Mouse (Mus musculus) small intestine, adult 2 months (tissue): ENCODE measurements around the gene Tada2a. TPM values are rescaled to one million over a fixed set of nuclear protein-coding genes. Genes with fewer than 3 reads are reported as not detected.

Experiments used
- H3K27ac ChIP-seq: fragments of 200-500 bp; 2 replicates; pipeline ENCODE4 v1.5.1; 2012; ENCODE audit warnings: low read depth, low read length, control low read depth, inconsistent platforms; ENCODE audit not compliant: insufficient read depth
- H3K27me3 ChIP-seq: fragments of 200-500 bp; 2 replicates; pipeline ENCODE4 v1.6.1; 2012; ENCODE audit warnings: mild to moderate bottlenecking, moderate library complexity, low read length, inconsistent platforms; ENCODE audit not compliant: control insufficient read depth, insufficient read depth
- H3K36me3 ChIP-seq: fragments of 200-500 bp; 2 replicates; pipeline ENCODE4 v1.6.1; 2012; ENCODE audit warnings: mild to moderate bottlenecking, low read length, control low read depth, inconsistent platforms; ENCODE audit not compliant: control insufficient read depth, insufficient read depth
- H3K4me1 ChIP-seq: fragments of 200-500 bp; 2 replicates; pipeline ENCODE4 v1.6.1; 2012; ENCODE audit warnings: low read length, inconsistent platforms, mixed read lengths; ENCODE audit not compliant: control insufficient read depth, insufficient read depth, insufficient read length
- H3K4me3 ChIP-seq: fragments of 200-500 bp; 2 replicates; pipeline ENCODE4 v1.5.1; 2012; ENCODE audit warnings: low read depth, mild to moderate bottlenecking, control low read depth, inconsistent platforms, low read length, moderate library complexity
- CTCF ChIP-seq: fragments of 200-500 bp; IDR thresholded peaks from 2 replicates; pipeline ENCODE4 v1.5.1; 2012; ENCODE audit warnings: low read depth, mild to moderate bottlenecking, control low read depth, inconsistent platforms, low read length, moderate library complexity, mixed read lengths; ENCODE audit not compliant: insufficient replicate concordance, insufficient read length; ENCODE audit errors: extremely low read depth
- POLR2A ChIP-seq: fragments of 200-500 bp; IDR thresholded peaks from 2 replicates; pipeline ENCODE4 v1.6.1; 2012; ENCODE audit warnings: low read depth, mild to moderate bottlenecking, control low read depth, inconsistent platforms, low read length, moderate library complexity
- WGBS: fragments of 180-500 bp; shearing (Covaris S2); methylation state at CpG from one replicate; pipeline ENCODE4 v1.1.7; 2018; 5-methylcytosine and 5-hydroxymethylcytosine counted together
- polyA plus RNA-seq: library from polyadenylated mRNA; depleted of rRNA; stranded (reverse); fragments of >200 nt; gene quantifications from 2 replicates; pipeline ENCODE4 v1.2.3, GENCODE M21; 2012

Gene Tada2a
- polyA plus RNA-seq, 1 experiment, result 1.0 TPM

DNA sequence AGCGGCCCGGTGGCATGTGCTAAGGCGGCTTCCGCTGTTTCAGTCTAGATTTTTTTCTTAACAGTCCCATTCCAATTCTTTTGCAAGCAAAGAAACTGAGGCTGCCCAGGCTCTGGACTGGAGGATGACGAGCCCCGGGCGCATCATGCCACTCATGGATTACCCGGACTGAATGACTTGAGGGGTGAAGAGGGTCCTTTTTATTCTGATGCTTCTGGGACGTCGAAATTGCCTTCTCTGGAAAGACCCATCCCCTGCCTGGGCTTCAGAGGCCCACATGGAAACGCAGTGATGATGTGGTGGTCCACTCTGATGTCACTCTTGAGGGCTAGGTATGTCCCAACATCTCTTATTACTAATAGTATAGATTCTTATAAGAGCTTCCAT is 392 bp upstream of the Tada2a start:
- TF ChIP-seq POLR2A, result no peak
- no peak for TF ChIP-seq CTCF
- Histone ChIP-seq H3K27ac (no peak overlapping the region), H3K27me3 (no peaks in the 10 kb centered on the region), H3K36me3 (peaks cover 8% of the 10 kb centered on the region), H3K4me1 (no peaks in the 10 kb centered on the region), H3K4me3 (peak overlapping the region; percentile 83)
- WGBS, result 5% methylated on average over 11 of the region's 11 CpGs

DNA sequence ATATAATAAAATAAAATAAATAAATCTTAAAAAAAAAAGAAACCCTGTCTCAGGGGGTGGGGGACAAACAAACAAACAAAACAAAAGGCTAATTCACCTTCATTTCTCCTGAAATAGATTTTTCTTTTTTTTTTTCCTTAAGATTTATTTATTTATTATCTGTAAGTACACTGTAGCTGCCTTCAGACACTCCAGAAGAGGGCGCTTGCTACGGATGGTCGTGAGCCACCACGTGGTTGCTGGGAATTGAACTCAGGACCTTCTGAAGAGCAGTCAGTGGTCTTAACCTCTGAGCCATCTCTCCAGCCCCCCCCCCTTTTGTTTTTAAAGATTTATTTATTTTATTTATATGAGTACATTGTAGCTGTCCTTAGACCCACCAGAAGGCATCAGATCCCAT is 1.4 kb downstream of the Tada2a start:
- Histone ChIP-seq H3K27me3 (no peaks in the 10 kb centered on the region), H3K4me1 (no peaks in the 10 kb centered on the region), H3K4me3 (no peak overlapping the region), H3K36me3 (peaks cover 10% of the 10 kb centered on the region), H3K27ac (no peak overlapping the region)
- TF ChIP-seq CTCF (no peak), POLR2A (no peak)
- 55% methylated on average over 4 of the region's 4 CpGs for WGBS

DNA sequence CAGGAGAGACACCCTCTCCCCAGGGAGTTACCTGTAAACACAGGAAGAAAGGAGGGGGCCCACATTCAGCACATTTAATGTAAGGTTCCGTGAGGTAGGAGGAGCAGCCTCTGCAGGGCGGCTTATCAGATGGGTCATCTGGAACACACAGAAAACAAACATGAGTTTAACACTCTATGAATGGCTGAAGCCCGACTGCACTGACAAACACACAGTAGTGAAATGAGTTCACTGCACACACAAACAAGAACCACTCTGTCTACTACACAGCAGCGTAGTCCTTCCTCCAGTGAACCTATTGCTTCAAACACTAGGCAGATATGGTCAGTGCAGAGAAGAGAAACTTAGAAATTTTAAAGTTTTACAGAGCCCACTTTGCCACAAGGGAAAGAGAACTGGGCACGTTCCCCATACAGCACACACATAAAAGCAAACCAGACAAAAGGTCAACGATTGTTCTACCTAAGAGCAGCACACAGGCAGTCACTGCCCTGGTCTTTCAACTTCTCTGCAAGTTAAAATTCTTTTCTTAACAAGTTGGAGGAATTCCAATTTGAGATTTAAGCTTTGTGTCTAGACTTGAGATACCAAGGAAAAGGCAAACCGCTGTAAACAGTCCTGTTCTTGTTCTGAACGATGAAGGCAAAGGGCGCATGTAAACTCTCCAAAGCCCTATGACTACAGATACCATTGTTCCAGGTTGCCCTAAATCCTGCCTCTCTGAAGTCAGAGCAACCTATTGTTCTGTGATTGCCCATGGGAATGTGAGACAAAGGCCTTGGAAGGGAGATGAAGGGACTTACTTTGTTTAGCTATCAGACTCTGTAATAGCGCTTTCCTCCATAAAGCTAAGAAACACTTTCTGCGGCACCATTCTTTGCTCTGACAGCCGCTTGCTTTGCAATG is 8.1 kb downstream of the Tada2a start:
- no peaks in the 10 kb centered on the region for H3K27me3 ChIP-seq
- H3K27ac ChIP-seq, result no peak overlapping the region
- 71% methylated on average over 12 of the region's 12 CpGs for WGBS
- no peaks in the 10 kb centered on the region for H3K4me1 ChIP-seq
- H3K4me3 ChIP-seq, result no peak overlapping the region
- H3K36me3 ChIP-seq, result peaks cover 28% of the 10 kb centered on the region
- no peak for TF ChIP-seq POLR2A
- no peak for TF ChIP-seq CTCF

DNA sequence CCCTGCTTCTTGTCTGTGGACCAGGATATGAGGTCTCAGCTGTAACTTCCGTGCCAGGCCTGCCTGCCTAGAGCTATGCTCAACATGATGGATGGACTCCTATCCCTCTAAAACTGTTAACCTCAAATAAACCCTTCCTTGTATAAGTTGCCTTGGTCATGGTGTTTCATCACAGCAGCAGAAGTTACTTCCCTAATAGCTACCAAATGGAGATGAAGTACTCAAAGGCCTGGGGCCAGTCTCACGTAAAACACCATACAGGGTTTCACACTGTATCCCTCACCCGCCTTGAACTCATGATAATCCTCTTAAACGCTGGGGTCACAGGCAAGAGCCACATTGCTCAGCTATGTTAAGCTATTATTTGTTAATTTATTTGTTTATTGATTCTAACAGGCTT is 12.0 kb downstream of the Tada2a start:
- Histone ChIP-seq H3K4me1 (no peaks in the 10 kb centered on the region), H3K27me3 (no peaks in the 10 kb centered on the region), H3K36me3 (peaks cover 26% of the 10 kb centered on the region), H3K27ac (no peak overlapping the region), H3K4me3 (no peak overlapping the region)
- no peak for TF ChIP-seq CTCF
- WGBS, result 93% methylated on average over 4 of the region's 4 CpGs

DNA sequence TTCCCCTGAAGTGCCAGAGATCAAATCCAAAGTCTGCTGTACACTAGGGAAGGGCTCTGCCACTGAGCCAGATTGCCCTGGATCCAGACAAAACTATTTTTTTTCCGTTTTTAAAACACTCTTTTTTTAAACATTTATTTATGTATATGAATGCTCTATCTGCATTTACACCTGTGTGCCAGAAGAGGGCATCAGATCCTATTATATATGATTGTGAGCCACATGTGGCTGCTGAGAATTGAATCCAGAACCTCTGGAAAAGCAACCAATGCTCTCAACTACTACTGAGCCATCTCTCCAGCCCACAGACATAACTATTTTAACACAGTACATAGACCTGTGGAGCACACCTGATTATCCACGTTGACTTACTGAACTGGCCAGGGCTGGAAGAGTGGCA is 13.2 kb downstream of the Tada2a start:
- H3K4me1 ChIP-seq, result no peaks in the 10 kb centered on the region
- 68% methylated on average over 2 of the region's 2 CpGs for WGBS
- H3K27ac ChIP-seq, result no peak overlapping the region
- H3K36me3 ChIP-seq, result peaks cover 25% of the 10 kb centered on the region
- no peaks in the 10 kb centered on the region for H3K27me3 ChIP-seq
- no peak for TF ChIP-seq CTCF
- TF ChIP-seq POLR2A, result no peak
- H3K4me3 ChIP-seq, result no peak overlapping the region

DNA sequence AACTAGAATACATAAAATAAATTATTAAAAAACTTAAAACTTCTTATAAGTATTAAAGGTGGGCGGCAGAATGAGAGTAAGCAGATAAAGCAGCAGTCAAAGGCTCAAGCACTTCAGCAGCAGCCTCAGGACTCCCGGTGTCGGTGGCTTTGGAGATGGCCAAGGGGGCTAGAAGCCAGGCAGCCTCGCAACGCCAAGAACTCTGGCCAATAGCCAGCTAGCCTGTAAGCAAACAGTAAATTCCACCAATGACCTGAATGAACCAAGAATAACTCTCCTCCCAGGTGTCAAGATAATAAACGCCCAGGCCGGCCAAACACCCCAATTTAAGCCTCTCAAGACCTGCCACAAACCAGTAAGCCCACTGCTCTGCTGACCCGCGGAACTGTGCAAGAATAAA is 13.8 kb downstream of the Tada2a start:
- Histone ChIP-seq H3K4me1 (no peaks in the 10 kb centered on the region), H3K27ac (no peak overlapping the region), H3K36me3 (peaks cover 20% of the 10 kb centered on the region), H3K4me3 (no peak overlapping the region), H3K27me3 (no peaks in the 10 kb centered on the region)
- TF ChIP-seq POLR2A (no peak), CTCF (no peak)
- 66% methylated on average over 9 of the region's 9 CpGs for WGBS

DNA sequence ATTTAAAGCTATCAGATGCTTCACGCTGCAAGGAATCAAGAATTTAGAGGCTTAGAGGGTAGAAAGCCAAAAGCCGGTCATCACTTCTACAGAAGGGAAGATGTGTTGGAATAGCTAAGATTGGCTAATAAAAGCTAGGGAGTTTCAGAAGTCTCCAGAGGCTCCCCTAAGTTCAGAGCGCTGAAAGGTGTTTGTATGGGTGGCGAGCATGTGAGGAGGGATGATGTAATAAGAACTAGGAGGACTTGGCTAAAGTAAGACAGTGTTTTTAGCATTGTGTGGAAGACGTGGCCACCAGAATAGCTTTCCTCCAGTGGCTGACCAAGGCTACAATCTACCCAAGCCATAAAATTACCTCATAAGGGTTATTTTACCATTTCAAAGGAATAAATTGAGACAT is 15.8 kb downstream of the Tada2a start:
- Histone ChIP-seq H3K36me3 (peaks cover 17% of the 10 kb centered on the region), H3K4me1 (no peaks in the 10 kb centered on the region), H3K27me3 (no peaks in the 10 kb centered on the region), H3K4me3 (no peak overlapping the region), H3K27ac (no peak overlapping the region)
- TF ChIP-seq CTCF (no peak), POLR2A (no peak)
- WGBS, result 95% methylated on average over 5 of the region's 5 CpGs

DNA sequence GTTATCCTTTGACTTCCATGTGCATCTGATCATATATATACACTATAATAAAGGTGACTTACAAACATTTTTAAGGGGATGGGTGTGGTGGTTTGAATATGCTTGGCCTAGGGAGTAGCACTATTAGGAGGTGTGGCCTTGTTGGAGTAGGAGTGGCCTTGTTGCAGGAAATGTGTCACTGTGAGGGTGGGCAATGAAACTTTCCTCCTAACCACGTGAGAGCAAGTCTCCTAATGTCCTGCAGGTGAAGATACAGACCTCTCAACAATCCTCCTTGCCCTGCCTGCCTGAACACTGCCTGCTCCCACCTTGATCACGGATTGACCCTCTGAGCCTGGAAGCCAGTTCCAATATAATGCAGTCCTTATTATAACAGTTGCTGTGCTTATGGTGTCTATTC is 22.3 kb downstream of the Tada2a start:
- Histone ChIP-seq H3K36me3 (peaks cover 21% of the 10 kb centered on the region), H3K27ac (no peak overlapping the region), H3K4me1 (no peaks in the 10 kb centered on the region), H3K27me3 (no peaks in the 10 kb centered on the region), H3K4me3 (no peak overlapping the region)
- no peak for TF ChIP-seq CTCF
- TF ChIP-seq POLR2A, result no peak
- WGBS, result 62% methylated on average over 2 of the region's 2 CpGs
